Mouse (Mus musculus) megakaryocyte progenitor cell, adult 5-6 weeks (primary cell): ENCODE measurements at regions not wholly inside any gene's neighbourhood (a gene's known extent, or its start where the extent isn't known, plus 50 kb on each side); places are given as distances from the start of the nearest gene placed in this dataset.

Experiments used
- ATAC-seq: replicated peaks from 2 replicates; pipeline ENCODE4 v1.8.0; 2016; ENCODE audit warnings: mild to moderate bottlenecking, moderate TSS enrichment, inconsistent platforms; ENCODE audit not compliant: poor library complexity

DNA sequence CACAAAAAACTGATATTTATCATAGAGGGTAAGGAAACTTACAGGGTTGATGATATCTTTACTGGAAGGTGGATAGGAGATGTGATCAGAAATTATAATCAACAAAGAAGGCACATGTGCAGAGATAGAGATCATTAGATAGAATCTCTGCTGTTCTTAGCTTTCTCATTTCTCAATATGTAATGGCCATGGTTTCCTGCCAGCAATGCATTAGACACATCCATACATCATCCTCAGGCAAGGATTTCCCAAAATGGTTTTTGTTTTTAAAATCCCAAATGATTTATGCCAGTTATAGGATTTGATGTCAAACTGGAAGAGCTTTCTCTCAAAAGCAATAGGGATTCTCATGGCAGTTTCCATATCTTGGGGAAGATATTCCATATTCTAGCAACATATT lies 52.0 kb upstream of the C030005K15Rik start:
- ATAC-seq = no peak

DNA sequence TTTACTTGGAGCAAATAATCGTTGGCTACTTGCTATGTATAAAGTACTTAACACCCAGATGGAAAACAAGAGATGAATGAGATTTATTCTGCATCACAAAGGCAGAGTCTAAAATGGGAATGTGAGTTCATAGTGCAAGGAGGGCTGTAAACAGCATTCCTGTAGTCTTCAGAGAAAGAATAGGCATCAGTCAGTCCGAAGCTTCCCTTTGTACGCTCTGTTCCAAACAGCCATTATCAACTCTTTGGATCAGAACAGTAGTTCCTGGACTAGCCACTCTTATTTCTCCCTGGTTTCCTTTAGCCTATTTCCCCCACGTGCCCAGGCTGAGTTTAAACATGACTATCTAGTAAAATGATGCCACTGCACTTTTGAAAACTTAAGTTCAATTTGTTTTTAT lies 52.8 kb upstream of the C030005K15Rik start:
- ATAC-seq = no peak

DNA sequence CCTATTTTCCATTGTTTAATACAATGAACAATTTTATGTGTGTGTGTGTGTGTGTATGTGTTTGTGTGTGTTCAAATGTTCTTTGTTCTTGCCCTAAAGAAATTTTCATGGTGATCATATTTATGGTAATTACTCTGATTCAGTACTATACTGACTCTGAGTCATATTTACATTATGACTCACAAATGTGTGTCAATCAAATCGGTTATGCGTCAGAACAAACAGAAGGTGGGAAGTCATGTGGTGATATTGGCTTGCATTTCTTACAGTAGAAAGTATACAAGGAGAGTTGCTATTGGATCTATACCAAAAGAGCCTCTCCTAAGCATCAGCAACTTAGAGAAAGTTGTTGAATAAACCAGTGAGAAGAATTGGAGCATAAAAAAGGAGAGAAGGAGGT lies 67.2 kb upstream of the C030005K15Rik start:
- no peak for ATAC-seq

DNA sequence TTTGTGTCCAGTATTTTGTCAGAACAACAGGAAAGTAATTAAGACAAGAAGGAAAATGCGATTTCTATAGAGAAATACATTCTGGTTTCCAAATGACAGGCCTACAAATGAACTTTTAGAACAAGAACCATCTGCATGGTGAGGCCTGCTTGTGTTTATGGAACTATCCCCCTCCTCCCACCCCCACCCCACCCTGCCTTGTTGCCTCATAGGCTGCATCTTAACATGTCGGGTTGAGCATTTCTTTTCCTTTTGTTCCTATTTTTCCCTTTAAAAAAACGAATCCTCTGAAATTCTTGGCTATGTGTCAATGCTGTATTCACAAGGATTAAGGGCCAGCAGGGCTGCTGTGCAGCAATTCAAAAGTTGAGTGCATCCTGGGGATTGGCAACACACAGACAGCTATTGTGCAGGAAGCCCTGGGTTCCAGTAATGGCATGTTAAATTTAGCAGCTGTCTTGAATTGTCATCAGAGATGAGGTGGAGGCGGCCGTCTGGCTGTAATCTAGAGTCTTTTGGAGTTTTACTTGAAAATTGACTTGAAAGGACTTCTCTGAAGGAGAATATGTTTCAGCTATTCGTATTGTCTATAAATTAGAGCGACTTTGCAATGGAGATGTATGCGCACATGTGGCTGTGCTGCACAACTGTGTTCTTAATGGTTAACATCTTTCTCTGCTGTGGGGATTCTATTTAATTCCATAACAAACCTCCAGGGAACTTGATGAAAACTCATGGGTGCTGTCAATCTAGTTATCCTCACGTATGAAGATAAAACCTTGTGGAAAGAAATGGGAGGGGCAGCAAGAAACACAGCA lies 75.1 kb upstream of the C030005K15Rik start:
- ATAC-seq = no peak

DNA sequence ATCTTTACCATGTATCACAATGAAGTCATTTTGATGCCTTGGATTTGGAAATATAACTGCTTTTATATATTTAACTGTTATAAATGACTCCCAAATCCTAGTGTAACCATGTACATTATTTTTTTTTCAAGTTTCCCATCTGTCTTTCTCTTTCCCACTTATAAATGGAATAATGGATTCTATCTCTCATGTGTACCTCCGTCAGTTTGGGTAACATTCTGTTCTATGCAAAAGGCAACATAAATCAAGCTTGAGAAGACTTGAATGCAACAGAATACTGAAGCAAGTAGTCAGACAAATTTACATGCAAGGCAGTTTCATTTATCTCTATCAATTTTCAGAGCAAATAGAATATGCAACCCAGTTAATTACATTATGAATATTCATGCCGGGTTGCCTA lies 81.4 kb upstream of the C030005K15Rik start:
- no peak for ATAC-seq

DNA sequence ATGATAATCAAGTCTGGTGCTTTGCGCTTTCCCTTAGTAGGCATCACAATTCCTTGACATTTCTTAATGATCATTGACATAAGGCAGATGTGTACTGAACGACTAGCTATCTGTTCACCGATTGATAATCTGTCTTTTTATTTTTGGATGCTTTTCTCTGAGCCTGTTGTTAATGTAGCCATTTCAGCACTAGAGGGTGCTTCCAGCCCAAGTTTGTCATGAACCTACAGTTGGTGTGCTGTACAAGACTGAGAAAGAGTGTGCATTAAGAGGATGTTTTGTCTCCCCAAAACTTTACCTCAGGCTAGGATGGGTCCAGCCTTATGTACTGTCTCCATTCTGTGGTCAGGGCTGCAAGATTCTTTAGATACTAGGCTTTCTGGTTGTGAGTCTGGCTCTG lies 116.0 kb upstream of the C030005K15Rik start:
- ATAC-seq = no peak

DNA sequence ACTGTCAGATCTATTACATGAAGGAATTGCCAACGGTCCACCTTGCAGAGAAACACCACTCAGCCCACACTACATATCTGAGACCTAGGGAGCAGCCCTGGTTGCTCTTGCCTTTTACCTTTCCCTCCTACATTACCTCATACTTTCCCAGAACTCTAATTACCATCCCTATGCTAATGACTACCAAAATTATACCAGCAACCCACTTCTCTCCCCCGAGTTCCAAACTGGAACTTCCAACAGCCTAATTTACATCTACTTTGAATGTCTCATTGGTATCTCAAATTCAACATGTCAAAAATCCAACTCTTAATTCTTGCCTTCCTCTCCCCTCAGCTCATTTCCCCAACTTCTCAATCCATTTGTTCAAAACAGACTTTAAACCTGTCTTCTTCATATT lies 124.9 kb upstream of the C030005K15Rik start:
- ATAC-seq = no peak

DNA sequence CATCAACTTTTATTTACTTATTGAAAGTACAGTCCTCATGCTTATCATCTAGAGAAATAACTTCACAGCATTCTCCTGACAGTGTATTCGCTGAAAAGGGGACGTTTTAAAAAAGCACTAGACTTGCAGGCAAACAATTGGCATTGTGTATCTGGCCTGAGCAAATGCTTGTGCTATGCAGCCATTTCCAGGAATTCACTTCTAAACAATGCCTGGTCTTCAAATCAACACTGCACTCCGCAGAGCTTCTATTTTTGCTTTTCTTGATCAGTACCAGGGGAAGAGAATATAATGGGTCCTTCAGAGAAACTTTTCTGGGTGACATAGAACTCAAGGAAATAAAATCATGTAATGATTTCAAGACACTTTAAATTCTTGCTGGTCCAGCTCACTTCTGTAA lies 150.5 kb upstream of the C030005K15Rik start:
- ATAC-seq = no peak

DNA sequence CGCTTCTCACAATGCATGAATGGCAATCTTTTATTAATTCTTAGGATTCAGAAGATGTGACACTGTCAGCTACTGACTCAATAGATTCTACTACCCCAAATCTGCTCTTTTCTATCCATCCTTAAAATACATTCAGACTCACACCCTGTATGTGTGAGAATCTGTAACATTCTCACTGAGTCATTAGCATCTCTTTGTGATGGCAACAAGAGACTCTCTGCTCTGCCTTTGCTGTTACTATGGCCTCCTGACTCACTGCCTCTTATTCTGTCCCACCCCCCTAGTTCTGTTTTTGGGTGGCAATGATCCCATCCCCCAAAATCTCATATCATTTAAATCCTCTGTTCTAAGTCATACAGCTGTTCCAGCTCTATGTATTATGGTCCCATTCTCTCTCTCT lies 159.5 kb upstream of the C030005K15Rik start:
- ATAC-seq = no peak

DNA sequence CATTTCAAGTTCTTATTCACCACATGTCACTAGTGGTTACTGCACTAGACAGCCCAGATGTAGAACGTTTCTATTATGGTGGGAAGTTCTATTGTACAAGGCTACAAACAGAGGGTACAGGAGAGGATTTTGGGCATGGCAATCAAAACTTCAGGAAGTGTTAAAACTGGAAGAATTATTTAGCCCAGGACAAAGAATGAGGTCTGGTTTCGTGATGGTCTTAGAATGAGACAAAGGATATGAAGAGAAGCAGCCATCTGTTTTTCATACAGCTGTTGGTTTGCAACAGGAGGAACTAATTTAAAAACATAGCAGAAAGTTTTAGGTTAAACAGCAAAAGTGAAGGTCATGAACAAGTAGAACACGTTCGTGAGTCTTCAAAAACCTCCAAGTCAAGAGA lies 179.2 kb upstream of the C030005K15Rik start:
- no peak for ATAC-seq

DNA sequence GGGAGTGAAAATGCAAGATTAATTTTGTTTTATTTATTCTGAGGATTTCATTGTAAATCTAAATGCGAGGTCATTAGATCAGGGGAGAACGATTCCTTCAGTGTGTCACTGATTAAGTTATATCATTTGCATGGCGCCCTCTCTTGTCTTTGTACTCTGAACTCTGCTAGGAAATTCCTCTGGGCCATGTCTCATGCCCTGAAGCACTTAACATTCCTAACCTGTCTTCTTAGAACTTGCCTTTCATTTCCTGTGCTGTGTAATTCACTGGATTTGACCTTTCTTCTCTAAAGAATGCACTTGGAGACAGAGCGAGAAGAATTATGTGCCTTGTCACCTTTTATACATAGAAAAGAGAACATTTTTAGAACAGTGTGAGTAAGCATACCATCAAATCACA lies 199.0 kb upstream of the C030005K15Rik start:
- ATAC-seq = no peak

DNA sequence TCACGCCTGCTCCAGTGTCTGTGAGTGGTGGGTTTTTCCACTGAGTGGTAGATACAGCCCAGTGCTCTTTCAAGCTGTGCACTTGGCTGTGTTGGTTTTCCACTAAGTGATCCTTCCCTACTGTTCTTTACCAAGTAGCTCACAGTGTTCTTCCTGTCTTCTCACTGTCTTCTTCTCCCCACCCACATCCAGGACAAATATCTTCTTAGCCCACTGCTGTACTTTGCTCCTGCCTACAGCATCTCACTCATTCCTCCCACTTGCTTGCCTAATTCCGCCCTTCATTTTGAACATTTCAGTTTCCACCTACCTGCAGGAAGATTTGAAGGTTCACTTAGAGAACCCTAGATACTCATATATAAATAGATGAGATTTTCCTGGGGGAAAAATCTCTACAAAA lies 213.8 kb upstream of the C030005K15Rik start:
- no peak for ATAC-seq

DNA sequence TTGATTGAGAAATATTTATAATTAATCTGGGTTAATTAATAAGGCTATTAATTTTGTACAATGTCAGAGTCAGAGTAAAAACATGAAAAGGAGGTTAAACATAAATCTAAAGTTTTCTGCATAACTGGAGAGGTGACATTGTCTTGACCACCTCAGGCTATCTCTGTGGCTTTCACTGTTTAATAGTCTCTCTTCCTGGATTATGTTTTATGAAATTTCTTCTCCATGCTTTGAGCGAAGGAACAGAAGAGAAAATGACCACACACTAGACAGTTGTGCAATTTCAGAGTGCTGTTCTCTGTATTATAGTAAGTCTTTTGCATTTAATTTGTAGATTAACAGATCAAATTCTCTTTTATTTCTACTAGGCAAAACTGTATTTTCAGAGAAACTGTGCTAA lies 239.3 kb upstream of the C030005K15Rik start:
- ATAC-seq = no peak

DNA sequence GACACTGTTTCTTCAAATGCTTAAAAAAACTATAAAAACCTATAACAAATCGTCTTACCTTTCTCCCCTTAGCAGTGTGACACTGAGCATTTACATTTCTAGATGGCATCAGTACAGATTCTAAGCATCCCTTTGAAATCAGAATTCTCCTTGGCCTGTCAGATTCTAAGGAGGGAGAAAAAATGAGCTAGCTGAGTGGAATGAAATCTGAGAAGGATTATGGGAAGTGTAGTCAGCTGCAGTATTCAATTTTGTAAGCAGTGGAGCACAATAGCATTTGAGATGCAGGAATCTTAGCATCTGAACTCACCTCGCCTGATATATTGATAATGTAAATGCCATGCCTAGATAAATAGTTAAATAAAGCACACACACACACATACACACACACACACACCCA lies 240.4 kb upstream of the C030005K15Rik start:
- ATAC-seq = no peak

DNA sequence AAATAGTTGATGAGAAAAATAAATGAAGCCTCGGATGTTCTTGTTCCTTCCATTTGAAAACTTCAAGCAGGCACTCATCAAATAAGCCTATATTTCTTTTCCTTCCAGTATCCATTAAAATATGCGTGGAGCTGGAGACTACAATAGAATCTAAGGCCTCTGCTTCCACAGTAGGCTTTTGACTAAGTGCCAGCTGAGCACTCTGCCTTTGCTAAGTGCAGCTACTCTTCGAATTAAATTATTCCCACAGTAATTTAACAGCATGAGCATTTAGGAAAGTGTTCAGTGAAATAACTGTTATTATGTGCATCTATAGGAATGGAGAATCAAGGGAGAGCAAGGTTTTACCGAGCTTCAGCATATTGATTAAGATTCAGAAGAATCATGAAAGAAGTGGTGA lies 280.5 kb upstream of the C030005K15Rik start:
- no peak for ATAC-seq

DNA sequence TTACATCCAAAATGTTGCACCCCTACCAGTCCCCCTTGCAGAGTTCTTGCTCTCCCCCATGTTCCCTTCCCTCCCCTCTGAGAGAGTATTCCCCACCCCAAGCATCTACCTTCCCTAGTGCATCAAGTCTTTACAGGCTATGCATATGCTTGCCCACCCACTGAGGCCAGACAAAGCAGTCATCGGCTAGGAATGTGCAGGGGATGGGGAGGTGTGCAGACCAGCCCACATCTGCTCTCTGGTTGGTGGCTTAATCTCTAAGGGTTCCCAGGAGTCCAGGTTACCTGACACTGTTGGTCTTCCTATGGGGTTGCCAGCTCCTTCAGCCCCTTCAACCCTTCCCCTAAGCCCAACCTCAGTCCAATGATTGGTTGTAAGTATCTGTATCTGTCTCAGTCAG lies 281.8 kb upstream of the C030005K15Rik start:
- ATAC-seq = no peak

DNA sequence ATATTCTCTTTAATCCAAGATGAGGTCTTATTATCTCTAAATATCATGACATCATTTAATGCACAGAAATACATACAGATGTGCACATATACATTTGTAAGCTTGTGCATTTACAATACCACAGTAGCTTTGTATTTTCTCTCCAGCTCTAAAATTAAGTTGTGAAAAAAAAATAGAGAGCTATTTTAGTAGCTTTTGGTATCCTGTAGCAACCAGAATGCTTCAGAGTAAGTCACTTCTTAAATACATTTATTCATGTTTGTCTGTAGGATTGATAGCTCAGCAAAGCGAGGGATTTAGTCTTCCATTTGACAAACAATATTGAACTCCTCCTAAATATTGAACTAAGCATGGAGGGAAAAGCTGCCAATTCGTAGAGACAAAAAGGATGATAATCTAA lies 286.4 kb upstream of the C030005K15Rik start:
- no peak for ATAC-seq

DNA sequence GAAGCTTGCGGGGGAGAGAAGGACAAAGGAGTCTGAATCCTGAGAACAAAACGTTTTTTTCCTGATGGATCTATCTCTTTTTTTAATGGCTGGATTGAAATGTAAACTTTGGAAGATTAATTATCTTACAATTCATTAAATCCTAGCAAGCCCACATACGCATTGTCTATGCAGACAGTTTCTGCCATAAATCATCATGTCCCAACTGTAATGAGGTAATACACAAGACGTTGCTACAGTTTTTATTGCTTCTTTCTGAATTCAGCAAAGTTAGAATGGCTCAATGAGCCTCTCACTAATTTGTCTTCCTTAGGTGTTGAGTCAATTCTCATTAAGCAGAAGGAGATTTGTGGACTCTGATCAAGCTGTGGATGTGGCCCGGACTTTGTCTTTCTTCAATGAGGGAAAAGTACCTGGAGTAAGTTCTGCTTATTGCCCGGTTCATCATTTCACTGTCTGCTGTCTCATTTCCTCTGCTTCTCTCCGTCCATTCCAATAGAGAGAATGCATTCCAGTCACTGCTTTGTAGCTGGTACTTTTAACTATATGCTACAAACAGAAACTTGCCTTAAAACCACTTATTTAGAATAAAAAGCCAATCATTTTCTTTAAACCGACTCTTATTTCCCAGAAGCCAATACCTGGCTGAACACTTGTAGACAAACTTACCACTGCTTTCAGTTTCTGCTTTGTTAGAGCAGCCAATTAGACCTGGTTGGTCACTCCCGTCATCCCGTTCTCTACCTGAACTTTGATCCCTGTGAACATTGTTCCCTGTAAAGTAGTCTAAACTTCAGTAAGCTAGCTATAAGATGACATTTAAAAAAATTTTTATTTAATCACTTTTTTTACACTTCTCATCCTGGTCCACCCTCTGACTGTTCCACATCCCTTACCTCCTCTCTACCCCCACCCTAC lies 288.7 kb upstream of the C030005K15Rik start:
- ATAC-seq = no peak

DNA sequence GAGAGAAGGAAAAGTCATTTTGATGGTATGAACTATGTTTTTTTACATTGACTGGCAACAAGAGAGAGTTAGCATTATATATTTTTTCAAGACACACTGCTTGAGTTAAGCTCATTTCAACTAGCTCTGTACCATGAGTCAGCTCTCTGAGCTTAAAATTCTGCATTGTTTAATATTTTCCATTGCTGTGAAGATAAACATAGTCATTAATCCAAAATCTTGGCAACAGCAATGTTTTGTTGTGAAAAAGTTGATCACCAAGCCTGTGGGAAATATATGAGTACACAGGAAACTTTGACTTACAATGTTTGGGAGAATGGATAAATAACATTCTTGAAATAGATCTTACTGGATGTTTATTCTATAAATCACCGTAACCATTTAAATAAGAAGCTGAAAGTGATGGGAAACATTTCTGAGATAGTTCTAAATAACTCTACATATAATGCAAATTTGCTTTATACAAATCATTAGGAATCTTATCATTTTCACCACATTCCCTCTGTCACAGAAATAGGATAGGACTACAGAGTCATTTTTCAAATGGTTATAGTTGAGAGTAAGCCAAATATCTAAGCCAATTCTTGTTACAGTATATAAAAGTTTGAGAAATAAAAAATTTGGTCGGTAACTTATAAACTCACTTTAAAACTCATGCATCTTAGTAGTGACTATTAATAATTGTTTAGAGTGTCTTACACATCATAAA lies 290.2 kb upstream of the C030005K15Rik start:
- no peak for ATAC-seq

DNA sequence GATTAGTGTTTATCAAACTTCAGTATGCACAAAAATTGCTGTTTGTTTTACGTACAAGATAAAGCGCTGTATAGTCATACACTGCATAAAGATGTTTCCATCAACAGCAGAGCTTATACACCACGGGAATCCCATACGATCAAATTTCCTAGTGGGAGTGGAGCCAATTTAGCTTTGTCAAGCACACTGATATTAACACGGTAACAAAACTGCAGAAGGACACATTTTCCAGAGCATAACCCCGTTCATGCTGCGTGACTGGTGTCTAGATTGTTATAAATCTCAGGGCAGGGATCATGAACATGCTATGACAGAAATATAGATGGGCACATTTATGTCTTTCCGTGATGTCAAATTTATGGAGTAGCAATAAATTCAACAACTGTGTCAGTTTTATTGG lies 302.6 kb upstream of the C030005K15Rik start:
- ATAC-seq = no peak

DNA sequence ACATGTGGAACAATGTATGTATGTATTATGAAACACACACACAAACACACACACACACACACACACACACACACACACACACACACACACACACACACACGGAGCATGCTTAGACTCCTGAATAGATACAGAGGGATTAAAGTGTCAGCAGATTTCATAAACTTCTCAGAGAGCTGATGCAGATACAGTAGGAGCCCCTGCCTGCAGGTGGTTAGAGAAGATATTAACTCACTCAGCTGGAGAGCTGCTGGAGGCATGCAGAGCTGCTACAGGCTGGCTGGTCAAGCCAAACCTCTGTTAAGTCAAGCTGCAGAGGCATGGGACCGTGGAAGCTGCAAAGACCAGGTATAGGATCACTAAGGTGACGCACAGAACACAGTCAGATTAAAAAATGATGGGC lies 303.1 kb upstream of the C030005K15Rik start:
- ATAC-seq = no peak

DNA sequence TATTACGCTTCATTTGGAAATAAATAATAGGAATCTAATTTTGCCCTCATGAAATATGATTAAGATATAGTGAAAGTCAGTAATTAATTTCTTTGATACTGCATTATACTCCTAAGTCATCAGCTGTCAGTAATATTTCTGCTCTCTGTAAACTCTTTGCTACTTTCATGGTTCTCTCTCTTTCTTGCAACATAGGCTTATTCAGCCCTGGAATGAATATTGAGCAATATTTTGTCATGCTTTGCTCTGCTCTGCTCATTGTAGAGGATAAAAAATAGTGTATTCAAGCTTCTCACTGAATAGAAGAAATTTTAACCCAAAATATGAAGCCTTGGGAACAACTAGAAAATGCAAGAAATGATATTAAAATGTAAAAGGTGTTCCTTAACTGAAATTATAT lies 306.1 kb upstream of the C030005K15Rik start:
- no peak for ATAC-seq
